Mouse (Mus musculus) CH12.LX (cell line): Measurements from ENCODE around the gene Rab20.

ENCODE experiments used
- CHD1 ChIP-seq: IDR thresholded peaks from 2 replicates; pipeline ENCODE4 v1.6.1; 2012; ENCODE audit warnings: low read depth, low read length, improper control_type of control experiment, inconsistent platforms
- CTCF ChIP-seq, 2 experiments: IDR thresholded peaks in 1 of 2; conservative IDR thresholded peaks in 1 of 2; 2 replicates each; pipeline ENCODE4 v1.5.1; 2011 to 2012; ENCODE audit warnings: low read depth in 2 of 2, low read length in 2 of 2, improper control_type of control experiment in 1 of 2, inconsistent platforms in 1 of 2, mild to moderate bottlenecking in 1 of 2, moderate library complexity in 1 of 2
- EP300 ChIP-seq: IDR thresholded peaks from 2 replicates; pipeline ENCODE4 v1.6.1; 2011; ENCODE audit warnings: low read length, improper control_type of control experiment
- KAT2A ChIP-seq: IDR thresholded peaks from 2 replicates; pipeline ENCODE4 v1.6.1; 2012; ENCODE audit warnings: low read length, improper control_type of control experiment, inconsistent platforms; ENCODE audit not compliant: insufficient replicate concordance
- MAZ ChIP-seq: IDR thresholded peaks from 2 replicates; pipeline ENCODE4 v1.6.1; 2012; ENCODE audit warnings: low read depth, mild to moderate bottlenecking, inconsistent platforms, low read length, improper control_type of control experiment, moderate library complexity
- MEF2A ChIP-seq: IDR thresholded peaks from 2 replicates; pipeline ENCODE4 v1.6.1; 2014; ENCODE audit warnings: low read depth, mild to moderate bottlenecking, inconsistent platforms, low read length, improper control_type of control experiment, borderline replicate concordance
- NRF1 ChIP-seq: IDR thresholded peaks from 2 replicates; pipeline ENCODE4 v1.6.1; 2014; ENCODE audit warnings: low read depth, mild to moderate bottlenecking, inconsistent platforms, low read length, improper control_type of control experiment, moderate library complexity
- POLR2A ChIP-seq: IDR thresholded peaks from 2 replicates; pipeline ENCODE4 v1.6.1; 2011; ENCODE audit warnings: low read depth, mild to moderate bottlenecking, improper control_type of control experiment, low read length
- POLR2AphosphoS2 ChIP-seq: IDR thresholded peaks from 2 replicates; pipeline ENCODE4 v1.6.1; 2011; ENCODE audit warnings: low read depth, low read length, improper control_type of control experiment
- RCOR1 ChIP-seq: conservative IDR thresholded peaks from 2 replicates; pipeline ENCODE4 v1.6.1; 2012; ENCODE audit warnings: low read depth, mild to moderate bottlenecking, inconsistent platforms, low read length, improper control_type of control experiment
- TCF12 ChIP-seq: IDR thresholded peaks from 2 replicates; pipeline ENCODE4 v1.6.1; 2014; ENCODE audit warnings: low read depth, mild to moderate bottlenecking, inconsistent platforms, low read length, improper control_type of control experiment
- USF1 ChIP-seq: IDR thresholded peaks from 2 replicates; pipeline ENCODE4 v1.6.1; 2014; ENCODE audit warnings: low read depth, mild to moderate bottlenecking, inconsistent platforms, low read length, improper control_type of control experiment
- USF2 ChIP-seq: conservative IDR thresholded peaks from 2 replicates; pipeline ENCODE4 v1.6.1; 2011; ENCODE audit warnings: low read depth, low read length, improper control_type of control experiment
- ZNF384 ChIP-seq: IDR thresholded peaks from 2 replicates; pipeline ENCODE4 v1.6.1; 2012; ENCODE audit warnings: low read depth, low read length, improper control_type of control experiment, inconsistent platforms

GRCm38 (mm10) chr8:11503476-11504232 is 25.1 kb upstream of the Rab20 start:
- no peak for TF ChIP-seq POLR2A
- no peak for TF ChIP-seq CTCF (conservative IDR thresholded peaks at IDR 0.05 in 1 of 2, IDR thresholded peaks at IDR 0.05 in 1 of 2; ENCODE audit: low read depth in 2 of 2, low read length in 2 of 2)
- no peak for TF ChIP-seq EP300
- no peak for TF ChIP-seq KAT2A
- no peak for TF ChIP-seq USF2
- TF ChIP-seq NRF1 = no peak
- no peak for TF ChIP-seq MAZ
- no peak for TF ChIP-seq MEF2A
- TF ChIP-seq ZNF384 = no peak
- TF ChIP-seq CHD1 = no peak
- TF ChIP-seq TCF12 = no peak
- TF ChIP-seq RCOR1 = no peak
- no peak for TF ChIP-seq POLR2AphosphoS2
- TF ChIP-seq USF1 = no peak
